Mouse (Mus musculus): ENCODE data around the gene Kiss1r. TPM values are rescaled to one million over a fixed set of nuclear protein-coding genes. Genes with fewer than 3 reads are reported as not detected.

Kiss1r gene
- polyA plus RNA-seq, 1 experiment, result 4.1 TPM

DNA sequence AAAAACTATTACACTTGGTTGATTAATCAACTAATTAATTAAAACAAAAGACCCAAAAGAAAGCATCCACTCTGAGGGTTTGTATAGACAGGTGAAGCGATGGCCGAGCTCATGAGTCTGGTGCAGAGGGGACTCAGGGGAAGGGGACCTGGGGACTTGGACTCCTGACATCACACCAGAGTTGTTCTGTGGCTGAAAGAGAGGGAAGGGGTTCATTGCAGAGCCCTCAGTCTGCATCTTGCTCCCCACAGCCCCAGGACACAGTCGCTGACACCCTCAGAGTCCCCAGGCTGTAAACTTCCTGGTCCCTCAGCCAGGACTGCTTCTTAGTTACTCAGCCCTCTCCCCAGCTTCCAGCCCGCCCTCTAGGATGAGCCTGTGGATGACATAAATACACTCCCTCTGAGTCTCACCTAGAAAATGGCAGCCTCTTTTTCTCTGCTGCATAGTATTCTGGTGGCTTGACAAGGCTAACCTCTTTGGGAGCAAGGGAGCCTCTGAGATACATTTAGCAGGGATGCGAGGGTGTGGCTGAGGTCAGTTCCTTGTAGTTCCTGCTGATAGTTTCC is 845 bp downstream of the Kiss1r start:
- DNase-seq (ENCODE audit: low read depth), result no peak
- TF ChIP-seq POLR2A (IDR thresholded peaks at IDR 0.05; ENCODE audit: borderline replicate concordance, extremely low read depth, insufficient read depth, insufficient read length, poor library complexity, severe bottlenecking) (no peak), CTCF (IDR thresholded peaks at IDR 0.05; ENCODE audit: borderline replicate concordance, extremely low read depth, insufficient read depth, insufficient read length) (no peak)

GRCm38 (mm10) chr10:79918231-79919078 is 1.7 kb downstream of the Kiss1r start:
- DNase-seq (ENCODE audit: low read depth), result no peak
- no peak for TF ChIP-seq CTCF (IDR thresholded peaks at IDR 0.05; ENCODE audit: borderline replicate concordance, extremely low read depth, insufficient read depth, insufficient read length)
- no peak for TF ChIP-seq POLR2A (IDR thresholded peaks at IDR 0.05; ENCODE audit: borderline replicate concordance, extremely low read depth, insufficient read depth, insufficient read length, poor library complexity, severe bottlenecking)

- DNase-seq (ENCODE audit: low read depth), result no peak
- TF ChIP-seq POLR2A (IDR thresholded peaks at IDR 0.05; ENCODE audit: borderline replicate concordance, extremely low read depth, insufficient read depth, insufficient read length, poor library complexity, severe bottlenecking) (no peak), CTCF (IDR thresholded peaks at IDR 0.05; ENCODE audit: borderline replicate concordance, extremely low read depth, insufficient read depth, insufficient read length) (no peak)
Observed at GRCm38 (mm10) chr10:79919251-79919849, 2.6 kb downstream of the Kiss1r start.

DNA sequence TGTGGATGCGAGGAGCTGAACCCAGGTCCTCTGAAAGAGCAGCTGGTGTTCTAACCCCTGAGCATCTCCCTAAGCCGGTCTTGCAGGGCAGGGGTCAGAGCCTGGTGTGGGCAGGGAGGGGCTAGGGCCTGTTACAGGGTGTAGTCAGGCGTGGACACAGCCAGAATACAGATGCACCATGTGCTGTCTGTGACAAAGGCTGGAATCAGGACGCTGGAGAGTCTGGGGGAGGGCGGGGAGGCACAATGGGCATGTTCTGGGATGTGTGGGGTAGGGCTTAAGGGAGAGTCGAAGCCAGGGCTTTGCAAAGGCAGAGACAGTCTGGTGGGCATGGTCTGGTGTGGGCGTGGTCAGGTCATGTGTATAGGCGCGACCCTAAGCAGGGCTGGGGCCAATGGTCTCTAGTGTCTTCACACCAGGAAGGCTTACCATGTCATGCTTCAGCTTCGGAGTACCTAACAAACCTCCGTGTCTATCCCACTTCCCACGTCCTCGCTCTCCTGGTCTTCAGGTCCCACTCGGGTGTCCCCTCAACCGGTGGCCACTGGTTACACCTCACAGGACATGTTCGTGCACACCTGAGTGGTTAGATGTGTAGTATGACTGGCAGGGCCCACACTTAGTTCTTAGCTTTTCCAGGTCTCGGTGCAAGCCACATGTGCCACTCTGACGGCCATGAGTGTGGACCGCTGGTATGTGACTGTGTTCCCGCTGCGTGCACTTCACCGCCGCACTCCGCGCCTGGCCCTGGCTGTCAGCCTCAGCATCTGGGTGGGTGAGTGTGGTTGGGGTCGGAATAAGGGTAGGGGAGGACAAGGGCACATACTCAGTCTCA is 3.5 kb downstream of the Kiss1r start:
- no peak for DNase-seq (ENCODE audit: low read depth)
- TF ChIP-seq CTCF (IDR thresholded peaks at IDR 0.05; ENCODE audit: borderline replicate concordance, extremely low read depth, insufficient read depth, insufficient read length), result no peak
- TF ChIP-seq POLR2A (IDR thresholded peaks at IDR 0.05; ENCODE audit: borderline replicate concordance, extremely low read depth, insufficient read depth, insufficient read length, poor library complexity, severe bottlenecking), result no peak

GRCm38 (mm10) chr10:79920958-79921535 is 4.3 kb downstream of the Kiss1r start, which contains the start of gene R3hdm4:
R3hdm4 (minus strand) TSS chr10:79921208.
- no peak for DNase-seq (ENCODE audit: low read depth)
- TF ChIP-seq CTCF (IDR thresholded peaks at IDR 0.05; ENCODE audit: borderline replicate concordance, extremely low read depth, insufficient read depth, insufficient read length) (no peak), POLR2A (IDR thresholded peaks at IDR 0.05; ENCODE audit: borderline replicate concordance, extremely low read depth, insufficient read depth, insufficient read length, poor library complexity, severe bottlenecking) (no peak)

DNA sequence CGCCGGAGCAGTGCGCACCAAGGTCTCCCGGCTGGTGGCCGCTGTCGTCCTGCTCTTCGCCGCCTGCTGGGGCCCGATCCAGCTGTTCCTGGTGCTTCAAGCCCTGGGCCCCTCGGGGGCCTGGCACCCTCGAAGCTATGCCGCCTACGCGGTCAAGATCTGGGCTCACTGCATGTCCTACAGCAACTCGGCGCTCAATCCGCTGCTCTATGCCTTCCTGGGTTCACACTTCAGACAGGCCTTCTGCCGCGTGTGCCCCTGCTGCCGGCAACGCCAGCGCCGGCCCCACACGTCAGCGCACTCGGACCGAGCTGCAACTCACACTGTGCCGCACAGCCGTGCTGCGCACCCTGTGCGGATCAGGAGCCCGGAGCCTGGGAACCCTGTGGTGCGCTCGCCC is 4.8 kb downstream of the Kiss1r start:
- DNase-seq (ENCODE audit: low read depth), result peak; percentile 13
- TF ChIP-seq POLR2A (IDR thresholded peaks at IDR 0.05; ENCODE audit: borderline replicate concordance, extremely low read depth, insufficient read depth, insufficient read length, poor library complexity, severe bottlenecking), result no peak
- TF ChIP-seq CTCF (IDR thresholded peaks at IDR 0.05; ENCODE audit: borderline replicate concordance, extremely low read depth, insufficient read depth, insufficient read length), result no peak

DNA sequence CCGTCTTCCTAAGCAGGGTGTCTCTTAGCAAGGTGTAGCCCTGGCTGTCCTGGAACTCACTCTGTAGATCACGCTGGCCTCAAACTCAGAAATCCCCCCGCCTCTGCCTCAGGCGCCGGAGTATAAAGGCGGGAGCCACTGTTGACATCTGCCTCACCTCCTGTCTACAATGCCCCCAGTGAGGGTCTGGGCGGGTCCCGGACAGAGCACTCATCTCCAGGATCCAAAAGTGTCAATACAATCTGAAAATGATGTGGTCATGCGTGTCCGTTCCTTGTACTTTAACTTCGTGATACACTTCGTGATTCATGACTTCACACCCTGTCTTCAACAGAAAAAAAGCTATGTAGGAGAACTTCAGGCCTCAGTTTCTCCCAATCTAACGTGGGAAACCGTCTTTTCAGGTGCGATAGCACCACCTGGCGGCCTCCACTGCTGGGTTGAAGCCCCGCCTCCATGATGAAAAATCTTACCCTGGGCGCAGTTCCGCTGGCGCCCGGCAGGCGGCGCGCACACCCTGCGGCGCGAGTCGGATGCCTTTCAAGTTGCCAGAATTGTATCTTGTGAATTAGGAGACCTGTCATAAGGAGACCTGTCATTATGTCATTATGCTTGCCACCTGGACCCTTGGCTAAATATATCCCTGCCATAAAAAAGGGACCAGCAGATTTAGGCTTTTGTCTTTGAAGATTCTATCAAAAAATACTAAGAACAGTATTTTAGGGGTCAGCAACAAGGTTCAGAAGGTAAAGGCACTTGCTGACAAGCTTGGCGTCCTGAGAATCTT is 8.4 kb downstream of the Kiss1r start:
- no peak for TF ChIP-seq POLR2A (IDR thresholded peaks at IDR 0.05; ENCODE audit: borderline replicate concordance, extremely low read depth, insufficient read depth, insufficient read length, poor library complexity, severe bottlenecking)
- TF ChIP-seq CTCF (IDR thresholded peaks at IDR 0.05; ENCODE audit: borderline replicate concordance, extremely low read depth, insufficient read depth, insufficient read length), result peak; percentile 100
- peak; percentile 94 for DNase-seq (ENCODE audit: low read depth)

GRCm38 (mm10) chr10:79925785-79926490 is 9.2 kb downstream of the Kiss1r start:
- DNase-seq (ENCODE audit: low read depth), result no peak
- TF ChIP-seq CTCF (IDR thresholded peaks at IDR 0.05; ENCODE audit: borderline replicate concordance, extremely low read depth, insufficient read depth, insufficient read length) (no peak), POLR2A (IDR thresholded peaks at IDR 0.05; ENCODE audit: borderline replicate concordance, extremely low read depth, insufficient read depth, insufficient read length, poor library complexity, severe bottlenecking) (no peak)

GRCm38 (mm10) chr10:79926491-79927323 is 9.9 kb downstream of the Kiss1r start, which contains the start of gene Arid3a:
Arid3a (plus strand) TSS chr10:79927043.
- TF ChIP-seq CTCF (IDR thresholded peaks at IDR 0.05; ENCODE audit: borderline replicate concordance, extremely low read depth, insufficient read depth, insufficient read length) (no peak), POLR2A (IDR thresholded peaks at IDR 0.05; ENCODE audit: borderline replicate concordance, extremely low read depth, insufficient read depth, insufficient read length, poor library complexity, severe bottlenecking) (0 out of 2 replicates have a peak, but pooled peaks have one; percentile 4)
- peak; percentile 96 for DNase-seq (ENCODE audit: low read depth)
